15 mouse cellular contexts compared by ENCODE assay signal in genomic region chr19:34511528-34511927, GRCm38 (mm10). TPM values are rescaled to one million over a fixed set of nuclear protein-coding genes. Genes with fewer than 3 reads are reported as not detected.
DNase-seq lines count a peak whose midpoint lies in the region; ATAC-seq and TF ChIP-seq lines count a peak whose summit lies in the region.
"Had no signal": no experiment of that assay in that cellular context is flagged by ENCODE, and none has a peak within 500 bp of the region (broad histone marks: within the 10 kb centered on the region; RNA-seq: fewer than 3 reads in every experiment).

No protein-coding gene starts in this region.

- DNase-seq in embryo, embryonic 9.5 days (ENCODE audit: extremely low spot score) = peak; percentile 7
- DNase-seq in layer of hippocampus, postnatal 10 days (ENCODE audit: low spot score in 2 of 2) = no peak
- DNase-seq: cerebellum, adult 11-12 months; gastrocnemius, postnatal 36 days; heart, postnatal 14 days had no signal

- H3K4me1 ChIP-seq in intestine, embryonic 15.5 days (replicated peaks) = no peaks in the 10 kb centered on the region
- 0 out of 2 replicates have a peak, but pooled peaks cover 2% of the 10 kb centered on the region for H3K4me1 ChIP-seq in intestine, embryonic 16.5 days (ENCODE audit: control insufficient read depth, insufficient read depth, low read length)
- peaks cover 41% of the 10 kb centered on the region for H3K4me1 ChIP-seq in bone marrow macrophage, adult 2 months (ENCODE audit: control insufficient read depth, insufficient read depth, low read length)
- H3K4me1 ChIP-seq in liver, embryonic 15.5 days (replicated peaks) = peaks cover 7% of the 10 kb centered on the region
- H3K4me1 ChIP-seq: embryonic facial prominence, embryonic 13.5 days; forebrain, embryonic 13.5 days; limb, embryonic 15.5 days had no signal

- H3K4me2 ChIP-seq in intestine, embryonic 15.5 days (replicated peaks) = no peak overlapping the region
- H3K4me2 ChIP-seq in intestine, embryonic 16.5 days (ENCODE audit: low read depth, low read length) = no peak overlapping the region
- H3K4me2 ChIP-seq in liver, embryonic 15.5 days = no peak overlapping the region
- H3K4me2 ChIP-seq: embryonic facial prominence, embryonic 13.5 days; forebrain, embryonic 13.5 days; limb, embryonic 15.5 days had no signal

- peak; percentile 34; the same call in 1 of the 2 replicates for ATAC-seq in intestine, embryonic 15.5 days
- ATAC-seq in intestine, embryonic 16.5 days = no peak
- peak; percentile 85 for ATAC-seq in liver, embryonic 15.5 days (ENCODE audit: insufficient read depth)
- ATAC-seq in frontal cortex, adult (ENCODE audit: low TSS enrichment) = no peak
- ATAC-seq: forebrain, embryonic 13.5 days had no signal

- TF ChIP-seq POLR2A in bone marrow macrophage, adult 2 months (IDR thresholded peaks at IDR 0.05; ENCODE audit: borderline replicate concordance, low read depth, low read length) = no peak

- no peaks in the 10 kb centered on the region for H3K27me3 ChIP-seq in intestine, embryonic 15.5 days (replicated peaks)
- H3K27me3 ChIP-seq in intestine, embryonic 16.5 days (replicated peaks; ENCODE audit: control insufficient read depth, insufficient read depth, low read length) = no peaks in the 10 kb centered on the region
- H3K27me3 ChIP-seq in liver, embryonic 15.5 days = no peaks in the 10 kb centered on the region
- H3K27me3 ChIP-seq: embryonic facial prominence, embryonic 13.5 days; forebrain, embryonic 13.5 days; limb, embryonic 15.5 days; megakaryocyte, embryonic 14.5 days had no signal

- 55% methylated on average over 8 of the region's 8 CpGs for WGBS in intestine, embryonic 15.5 days
- 42% methylated on average over 8 of the region's 8 CpGs for WGBS in intestine, embryonic 16.5 days
- WGBS in liver, embryonic 15.5 days (ENCODE audit: insufficient replicate concordance) = 59% methylated on average over 8 of the region's 8 CpGs

- H3K27ac ChIP-seq in intestine, embryonic 15.5 days = no peak overlapping the region
- H3K27ac ChIP-seq in intestine, embryonic 16.5 days (ENCODE audit: low read length) = no peak overlapping the region
- peak overlapping the region; percentile 24 for H3K27ac ChIP-seq in bone marrow macrophage, adult 2 months (ENCODE audit: insufficient read depth, low read depth, low read length)
- H3K27ac ChIP-seq in liver, embryonic 15.5 days (replicated peaks) = peak overlapping the region; percentile 33; the same call in 1 of the 2 replicates
- H3K27ac ChIP-seq: embryonic facial prominence, embryonic 13.5 days; forebrain, embryonic 13.5 days; limb, embryonic 15.5 days had no signal

- H3K9ac ChIP-seq in intestine, embryonic 15.5 days = no peak overlapping the region
- H3K9ac ChIP-seq in intestine, embryonic 16.5 days (ENCODE audit: low read depth, low read length) = no peak overlapping the region
- no peak overlapping the region for H3K9ac ChIP-seq in liver, embryonic 15.5 days
- H3K9ac ChIP-seq: embryonic facial prominence, embryonic 13.5 days; forebrain, embryonic 13.5 days; limb, embryonic 15.5 days had no signal

- H3K9me3 ChIP-seq in intestine, embryonic 15.5 days = no peaks in the 10 kb centered on the region
- no peaks in the 10 kb centered on the region for H3K9me3 ChIP-seq in intestine, embryonic 16.5 days (ENCODE audit: control insufficient read depth, low read length)
- no peaks in the 10 kb centered on the region for H3K9me3 ChIP-seq in liver, embryonic 15.5 days (replicated peaks)
- H3K9me3 ChIP-seq: embryonic facial prominence, embryonic 13.5 days; forebrain, embryonic 13.5 days; limb, embryonic 15.5 days; megakaryocyte, embryonic 14.5 days had no signal

- TF ChIP-seq CTCF in bone marrow macrophage, adult 2 months (IDR thresholded peaks at IDR 0.05; ENCODE audit: low read depth, low read length) = no peak

- no peaks in the 10 kb centered on the region for H3K36me3 ChIP-seq in intestine, embryonic 15.5 days
- H3K36me3 ChIP-seq in intestine, embryonic 16.5 days (ENCODE audit: control insufficient read depth, insufficient read depth, low read length) = no peaks in the 10 kb centered on the region
- H3K36me3 ChIP-seq in liver, embryonic 15.5 days (replicated peaks) = peaks cover 16% of the 10 kb centered on the region

- no peak overlapping the region for H3K4me3 ChIP-seq in intestine, embryonic 15.5 days (replicated peaks)
- H3K4me3 ChIP-seq in intestine, embryonic 16.5 days (ENCODE audit: low read length) = no peak overlapping the region
- H3K4me3 ChIP-seq in bone marrow macrophage, adult 2 months (ENCODE audit: insufficient read depth, low read length) = no peak overlapping the region
- H3K4me3 ChIP-seq in liver, embryonic 15.5 days (replicated peaks) = no peak overlapping the region
- H3K4me3 ChIP-seq: embryonic facial prominence, embryonic 13.5 days; forebrain, embryonic 13.5 days; limb, embryonic 15.5 days; megakaryocyte, embryonic 14.5 days had no signal

RNA-seq across cellular contexts. Expression of gene Lipa, which starts 15.7 kb away (rescaled TPM):
- 30.7 and 34.9 TPM in 2 replicates for polyA plus RNA-seq in intestine, embryonic 15.5 days (2015; fragmentation: Nextera tagmentation; extraction: Ambion mirVana)
- 39.9 and 42.2 TPM in 2 replicates for polyA plus RNA-seq in intestine, embryonic 16.5 days (2015; fragmentation: Nextera tagmentation; extraction: Ambion mirVana)
- 991 and 1,052 TPM in 2 replicates for polyA plus RNA-seq in bone marrow macrophage, adult 2 months (2012; ENCODE audit: insufficient read depth, insufficient read length, missing spikeins)
- polyA plus RNA-seq in liver, embryonic 15.5 days (2015; fragmentation: Nextera tagmentation; extraction: Ambion mirVana) = 49.1 and 49.8 TPM in 2 replicates
- 10 to 100 TPM; 13.8 to 14.2 TPM for total RNA-seq in layer of hippocampus, postnatal 10 days (2021)

RNA-seq across cellular contexts. Expression of gene Ch25h, which starts 36.6 kb away (rescaled TPM):
- polyA plus RNA-seq in intestine, embryonic 15.5 days (2015; fragmentation: Nextera tagmentation; extraction: Ambion mirVana) = 3.2 and 4.2 TPM in 2 replicates
- 3.6 and 4.0 TPM in 2 replicates for polyA plus RNA-seq in intestine, embryonic 16.5 days (2015; fragmentation: Nextera tagmentation; extraction: Ambion mirVana)
- polyA plus RNA-seq in bone marrow macrophage, adult 2 months (2012; ENCODE audit: insufficient read depth, insufficient read length, missing spikeins) = 4.4 and 5.0 TPM in 2 replicates
- 0.18 TPM in 2 replicates for polyA plus RNA-seq in liver, embryonic 15.5 days (2015; fragmentation: Nextera tagmentation; extraction: Ambion mirVana)
- total RNA-seq in layer of hippocampus, postnatal 10 days (2021) = under 1 TPM; 0.47 to 0.53 TPM
- total RNA-seq: gastrocnemius, postnatal 36 days had no signal
- polyA plus RNA-seq: CD4-positive, CD25-positive, alpha-beta regulatory T cell, adult 4 months had no signal

RNA-seq across cellular contexts. Expression of gene Ifit2, which starts 39.0 kb away (rescaled TPM):
- 6.3 and 6.7 TPM in 2 replicates for polyA plus RNA-seq in intestine, embryonic 15.5 days (2015; fragmentation: Nextera tagmentation; extraction: Ambion mirVana)
- polyA plus RNA-seq in intestine, embryonic 16.5 days (2015; fragmentation: Nextera tagmentation; extraction: Ambion mirVana) = 5.7 and 5.8 TPM in 2 replicates
- polyA plus RNA-seq in bone marrow macrophage, adult 2 months (2012; ENCODE audit: insufficient read depth, insufficient read length, missing spikeins) = 42.7 and 46.3 TPM in 2 replicates
- polyA plus RNA-seq in liver, embryonic 15.5 days (2015; fragmentation: Nextera tagmentation; extraction: Ambion mirVana) = 2.7 and 3.0 TPM in 2 replicates
- 1 to 10 TPM; 4.0 to 4.2 TPM for total RNA-seq in layer of hippocampus, postnatal 10 days (2021)

Comparison
In these comparisons a context has a peak if more than half of its experiments do, and no peak if none do; other contexts are left out.
1. ATAC-seq: peak in intestine, embryonic 15.5 days (single experiment) and liver, embryonic 15.5 days (single experiment); none in intestine, embryonic 16.5 days (single experiment) and frontal cortex, adult (single experiment).
2. H3K27ac ChIP-seq: peak in bone marrow macrophage, adult 2 months (single experiment) and liver, embryonic 15.5 days (single experiment); none in intestine, embryonic 15.5 days (single experiment) and intestine, embryonic 16.5 days (single experiment).
3. RNA of gene Lipa, which starts 15.7 kb away (polyA plus RNA-seq): 991 to 1,052 TPM in bone marrow macrophage, adult 2 months; 49.1 to 49.8 TPM in liver, embryonic 15.5 days, 39.9 to 42.2 TPM in intestine, embryonic 16.5 days and 30.7 to 34.9 TPM in intestine, embryonic 15.5 days; every median in the first group is over 10 times any median in the second.